Mouse (Mus musculus): ENCODE data around the gene Ank3.

The Ank3 gene

DNA sequence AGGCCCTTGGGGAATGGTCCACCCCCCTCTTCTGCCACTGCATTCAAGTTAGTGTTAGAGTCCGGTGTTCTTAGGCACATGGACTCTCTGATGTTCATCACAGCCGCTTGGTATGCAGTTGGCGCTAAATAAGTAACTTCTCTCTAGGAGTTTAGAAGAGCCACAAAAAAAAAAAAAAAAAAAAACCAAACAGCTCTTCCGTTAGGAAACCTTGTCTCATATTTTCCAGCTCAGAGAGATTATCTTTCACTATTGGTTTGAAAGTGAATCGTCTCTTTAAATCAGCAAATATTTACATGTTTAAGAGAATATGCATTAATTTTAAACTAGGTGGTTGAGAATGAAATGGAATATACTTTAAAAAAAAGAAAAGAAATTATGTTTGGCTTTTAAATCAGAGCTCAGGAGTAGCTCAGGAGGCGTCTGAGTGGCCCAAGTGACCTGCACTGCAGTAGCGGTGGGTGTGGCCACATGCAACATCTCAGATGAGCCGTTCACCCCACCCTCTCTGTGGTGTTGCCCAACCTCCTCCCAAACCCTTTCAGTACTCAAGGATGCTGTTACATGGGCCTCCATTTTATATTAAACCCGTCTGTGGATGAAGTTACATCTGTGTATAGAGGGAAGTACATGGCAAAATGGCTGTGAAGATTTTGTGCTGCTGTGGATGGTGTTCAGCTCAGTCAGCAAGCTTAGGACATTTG, 138.0 kb downstream of the Ank3 start:
- DNase-seq (ENCODE audit: low spot score): no peak

DNA sequence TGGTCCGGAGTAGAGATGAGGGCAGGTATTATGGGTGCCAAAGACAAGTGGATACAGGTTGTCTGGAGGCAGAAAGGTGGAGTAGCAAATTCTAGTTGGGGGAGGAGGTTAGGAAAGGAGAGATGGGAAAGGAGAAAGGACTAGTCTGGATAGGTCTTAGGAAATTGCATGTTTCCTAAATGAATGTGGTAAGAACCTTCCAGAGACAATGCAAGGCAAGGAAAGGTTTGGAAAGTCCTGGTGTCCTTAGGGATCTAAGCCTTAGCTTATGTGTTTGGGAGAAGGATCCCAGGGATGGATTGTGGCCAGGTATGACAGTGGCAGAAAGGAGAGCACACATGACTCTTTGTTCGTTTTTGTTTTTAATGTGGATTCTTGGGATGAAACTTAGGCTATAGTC, 139.7 kb downstream of the Ank3 start:
- no peak for DNase-seq (ENCODE audit: low spot score)

DNA sequence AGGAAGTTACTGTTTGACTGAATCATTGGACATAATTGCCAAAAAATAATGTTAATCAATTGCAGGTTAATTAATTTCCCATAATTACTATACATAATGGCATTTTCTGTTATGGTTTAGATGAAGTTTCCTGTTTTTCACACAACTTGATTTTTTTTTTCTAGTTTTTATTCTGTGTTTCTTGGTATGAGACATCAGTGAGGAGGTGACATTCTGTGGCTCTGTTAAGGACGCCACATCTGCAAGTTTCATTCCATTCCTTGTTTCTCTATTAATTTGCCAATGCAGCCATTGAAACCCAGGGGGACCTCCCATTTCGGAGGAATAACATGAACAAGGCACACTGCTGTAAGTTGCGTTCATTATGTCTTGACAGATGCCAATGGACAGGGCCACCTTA, 143.9 kb downstream of the Ank3 start:
- DNase-seq (ENCODE audit: low spot score): no peak

DNA sequence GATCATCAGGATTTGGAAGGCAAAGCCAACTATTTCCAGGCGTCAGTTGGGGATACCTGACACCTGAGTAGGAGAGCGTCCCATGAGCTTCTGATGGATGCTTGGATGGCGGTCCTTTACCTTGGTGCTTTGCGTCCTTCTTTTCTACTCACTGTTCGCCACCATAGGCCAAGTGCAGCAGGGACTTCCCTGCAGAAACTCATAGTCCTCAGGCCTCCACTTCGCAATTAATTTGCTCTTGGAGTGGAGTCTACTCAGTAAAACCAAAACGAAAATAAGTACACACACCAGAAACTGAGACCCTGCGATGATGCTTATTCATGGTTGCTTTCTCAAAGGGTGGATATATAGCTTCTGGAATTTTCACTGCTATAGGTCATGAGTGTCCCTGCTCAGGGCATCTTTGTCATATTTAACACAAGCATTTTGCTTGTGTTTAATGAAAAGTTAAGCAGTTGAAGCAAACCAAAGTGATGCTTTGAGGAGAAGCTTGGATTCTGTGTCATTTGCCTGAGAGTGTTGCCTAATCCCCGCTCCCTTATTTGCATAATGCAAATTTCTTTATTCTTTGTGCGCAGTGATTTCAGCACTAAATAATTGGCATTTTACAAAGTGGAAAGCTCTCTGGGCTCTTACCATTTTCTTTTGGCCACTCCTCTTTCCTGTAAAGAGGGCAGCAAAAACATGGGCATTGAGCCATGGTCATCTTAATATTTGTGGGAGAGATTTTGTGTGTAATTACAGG, 145.5 kb downstream of the Ank3 start:
- no peak for DNase-seq (ENCODE audit: low spot score)

DNA sequence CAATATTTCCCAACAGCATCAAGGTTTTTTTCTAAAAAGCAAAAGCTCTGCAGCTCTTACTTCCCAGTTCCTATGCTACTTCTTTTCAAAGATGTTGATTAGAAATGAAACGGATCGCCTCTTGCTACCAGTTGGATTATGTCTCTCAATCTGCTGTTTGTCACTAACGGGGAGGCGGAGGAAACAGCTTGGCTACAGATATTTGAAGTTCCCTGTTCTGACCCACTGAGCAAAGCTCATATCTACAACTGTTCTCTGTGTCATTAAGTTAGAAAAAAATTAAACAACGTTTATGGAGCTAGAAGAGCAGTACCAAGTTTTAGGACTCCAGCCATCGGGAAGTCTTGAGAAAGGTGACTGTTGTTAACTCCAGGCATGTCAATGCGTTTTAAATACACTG, 146.1 kb downstream of the Ank3 start:
- DNase-seq (ENCODE audit: low spot score): no peak

DNA sequence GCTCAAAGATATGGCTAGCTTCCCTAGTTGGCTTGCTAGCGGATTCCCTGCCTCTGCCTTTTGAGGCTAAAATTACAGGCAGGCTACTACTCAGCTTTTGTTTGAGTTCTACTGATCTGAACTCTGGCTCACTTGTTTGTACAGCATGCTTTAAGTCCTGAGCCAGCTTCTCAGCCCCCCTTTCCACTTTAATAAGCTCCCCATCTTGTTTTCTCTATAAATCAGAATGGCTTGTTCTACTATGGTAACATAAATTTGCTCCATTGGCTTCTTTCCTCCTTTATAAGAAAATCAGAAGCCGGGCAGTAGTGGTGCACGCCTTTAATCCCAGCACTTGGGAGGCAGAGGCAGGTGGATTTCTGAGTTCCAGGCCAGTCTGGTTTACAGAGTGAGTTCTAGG, 147.4 kb downstream of the Ank3 start:
- no peak for DNase-seq (ENCODE audit: low spot score)

DNA sequence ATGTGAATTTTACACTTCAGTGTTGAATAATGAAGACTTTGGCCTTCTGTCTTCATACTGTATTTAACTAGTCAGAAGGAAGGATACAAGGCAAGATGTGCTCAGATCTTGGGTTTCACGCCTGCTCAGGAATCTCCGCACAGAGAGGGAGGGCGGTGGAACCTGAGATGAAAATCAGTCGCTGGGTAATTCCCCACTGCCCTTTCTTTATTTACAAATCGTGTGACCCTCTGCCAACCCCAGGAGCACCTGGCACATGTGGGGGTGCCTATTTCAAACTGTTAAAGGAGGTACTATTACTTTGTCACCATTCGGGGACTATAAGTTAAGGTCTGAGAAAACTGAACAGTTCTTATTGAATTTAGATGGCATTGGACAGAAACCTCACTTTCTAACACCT, 148.1 kb downstream of the Ank3 start:
- no peak for DNase-seq (ENCODE audit: low spot score)

DNA sequence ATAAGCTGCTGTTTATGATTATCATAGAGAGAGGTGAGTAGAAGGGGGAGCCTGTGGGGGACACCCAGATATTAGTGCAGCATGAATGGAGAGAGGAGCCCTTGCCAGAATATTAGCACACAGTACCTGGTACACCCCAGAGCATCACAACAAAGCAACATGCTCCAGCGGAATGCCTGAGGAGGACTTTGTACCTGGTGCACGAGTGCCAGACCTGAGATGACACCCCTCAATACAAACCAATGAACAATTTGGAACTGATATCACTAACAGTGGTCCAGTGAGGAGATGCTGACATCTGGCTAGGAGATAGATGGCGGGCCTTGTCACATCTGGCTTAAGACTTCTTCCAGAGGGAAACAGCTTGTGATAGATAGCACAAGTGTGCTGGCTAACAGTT, 150.2 kb downstream of the Ank3 start:
- DNase-seq (ENCODE audit: low spot score): no peak

DNA sequence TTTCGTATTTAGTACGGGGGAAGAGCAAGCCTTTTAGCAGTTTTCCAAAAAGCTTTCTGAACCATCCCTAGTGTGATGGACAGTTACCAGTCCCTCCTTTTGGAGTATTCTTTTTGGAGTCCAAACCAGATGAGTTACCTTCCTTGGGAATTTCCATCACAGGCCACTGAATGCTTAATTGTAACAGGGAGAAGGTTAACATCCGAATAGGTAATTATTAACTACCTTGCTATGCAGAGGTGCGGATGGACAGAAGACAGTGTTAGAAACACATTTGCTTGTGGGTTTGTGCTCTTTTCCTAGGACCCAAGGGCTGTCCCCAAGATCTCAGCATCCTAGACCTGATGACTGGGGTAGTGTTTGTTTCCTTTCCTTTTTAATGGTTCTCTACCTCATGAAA, 150.6 kb downstream of the Ank3 start:
- no peak for DNase-seq (ENCODE audit: low spot score)

DNA sequence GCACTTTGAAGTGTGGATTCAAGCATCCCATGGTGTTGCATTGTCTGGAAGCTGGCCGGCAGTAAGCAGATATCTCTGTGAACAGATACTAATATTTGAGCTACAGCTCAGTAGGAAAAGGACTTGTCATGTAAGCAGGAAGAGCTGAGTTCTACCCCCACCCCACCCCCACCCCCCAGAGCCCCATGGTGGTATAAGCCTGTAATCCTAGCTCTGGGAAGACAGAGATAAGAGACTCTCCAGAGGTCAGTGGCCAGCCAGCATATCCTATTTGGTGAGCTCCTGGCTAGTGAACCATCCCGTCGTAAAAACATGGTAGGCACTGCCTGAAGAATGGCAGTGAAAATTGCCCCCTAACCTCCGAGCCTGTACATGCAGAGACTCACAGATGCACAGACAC, 152.3 kb downstream of the Ank3 start:
- DNase-seq (ENCODE audit: low spot score): no peak

DNA sequence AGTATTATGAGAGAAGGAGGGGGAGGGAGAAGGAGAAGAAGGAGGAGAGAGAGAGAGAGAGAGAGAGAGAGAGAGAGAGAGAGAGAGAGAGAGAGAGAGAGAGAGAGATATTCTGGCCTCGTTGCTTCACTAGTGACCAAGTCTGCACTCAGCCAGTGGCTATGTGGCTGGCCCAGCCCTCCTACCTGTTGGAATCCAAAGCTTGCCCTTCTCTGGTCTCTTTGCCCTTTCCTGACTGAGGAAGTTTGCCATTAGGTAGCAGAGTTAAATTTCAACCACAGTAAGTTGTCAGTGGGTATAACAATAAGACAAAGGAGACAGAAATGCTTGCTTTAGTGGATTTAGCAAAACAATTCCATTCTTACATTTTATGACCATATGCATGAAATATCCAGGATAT, 154.5 kb downstream of the Ank3 start:
- no peak for DNase-seq (ENCODE audit: low spot score)

DNA sequence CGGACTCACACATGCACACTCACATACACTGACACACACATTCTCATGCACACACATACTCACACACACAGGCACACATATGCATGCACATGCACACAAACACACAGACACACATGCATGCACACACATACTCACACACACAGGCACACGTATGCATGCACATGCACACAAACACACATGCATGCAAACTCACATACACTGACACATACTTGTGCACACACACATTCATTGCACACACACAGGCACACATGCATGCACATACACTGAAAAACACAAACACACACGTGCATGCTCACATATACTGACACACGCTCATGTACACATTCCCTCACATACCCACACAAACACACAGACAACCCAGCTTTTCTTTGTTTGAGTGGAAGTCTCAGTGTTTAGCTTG, 157.0 kb downstream of the Ank3 start:
- DNase-seq (ENCODE audit: low spot score): no peak

DNA sequence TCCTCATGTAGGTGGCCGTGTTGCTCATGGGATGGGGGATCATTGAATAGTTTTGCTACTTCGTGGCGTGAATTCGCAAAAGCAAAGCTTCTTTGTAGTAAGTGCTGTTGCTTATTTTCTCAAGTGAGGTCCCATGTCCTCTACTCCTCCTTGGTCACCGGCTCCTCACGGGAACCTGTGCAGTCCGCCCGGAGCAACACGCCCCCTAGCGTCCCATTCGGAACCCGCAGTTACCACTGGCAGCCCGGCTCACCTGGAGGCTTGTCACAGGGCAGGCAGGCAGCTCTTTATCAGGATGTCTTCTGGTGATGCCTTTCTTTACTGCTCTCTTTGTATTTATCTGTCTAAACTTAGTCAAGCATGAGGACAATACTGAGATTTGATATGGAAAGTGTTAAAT, 157.7 kb downstream of the Ank3 start:
- peak; percentile 63 for DNase-seq (ENCODE audit: low spot score)

DNA sequence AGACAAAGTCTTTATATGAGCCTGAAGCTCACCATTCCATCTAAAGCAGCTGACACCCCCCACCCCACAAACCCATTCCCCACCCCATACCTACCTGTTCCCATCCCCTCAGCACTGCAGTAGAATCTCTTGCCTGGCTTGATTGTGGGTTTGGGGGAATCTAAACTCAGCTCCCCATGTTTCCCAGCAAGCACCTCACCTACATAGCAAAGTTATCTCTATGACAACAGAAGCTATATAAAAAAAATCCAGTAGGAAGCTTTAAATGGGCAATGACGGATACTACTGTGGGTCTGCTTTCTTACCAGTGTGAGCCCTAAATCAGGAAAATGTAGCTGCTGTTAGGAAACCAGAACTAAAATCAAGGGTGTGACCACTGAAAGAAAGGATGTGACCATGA, 161.7 kb downstream of the Ank3 start:
- no peak for DNase-seq (ENCODE audit: low spot score)

DNA sequence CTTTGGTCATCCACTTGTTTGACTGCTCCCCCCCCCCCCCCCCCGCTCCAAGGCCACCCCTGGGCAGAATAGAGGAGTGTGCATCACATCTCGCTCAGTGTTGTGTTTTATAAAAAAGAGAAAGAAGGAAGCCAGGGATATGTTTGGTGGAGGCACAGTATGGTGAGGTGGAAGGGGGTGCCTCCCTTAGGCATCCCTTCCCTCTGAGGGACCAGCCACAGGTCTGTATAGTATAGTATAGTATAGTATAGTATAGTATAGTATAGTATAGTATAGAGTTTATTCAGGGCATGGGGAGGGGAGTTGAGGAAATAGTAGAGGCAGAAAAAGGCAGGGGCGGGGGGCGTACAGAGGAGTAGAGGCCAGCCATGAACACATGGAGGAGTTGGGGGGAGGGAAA, 164.4 kb downstream of the Ank3 start:
- DNase-seq (ENCODE audit: low spot score): no peak

DNA sequence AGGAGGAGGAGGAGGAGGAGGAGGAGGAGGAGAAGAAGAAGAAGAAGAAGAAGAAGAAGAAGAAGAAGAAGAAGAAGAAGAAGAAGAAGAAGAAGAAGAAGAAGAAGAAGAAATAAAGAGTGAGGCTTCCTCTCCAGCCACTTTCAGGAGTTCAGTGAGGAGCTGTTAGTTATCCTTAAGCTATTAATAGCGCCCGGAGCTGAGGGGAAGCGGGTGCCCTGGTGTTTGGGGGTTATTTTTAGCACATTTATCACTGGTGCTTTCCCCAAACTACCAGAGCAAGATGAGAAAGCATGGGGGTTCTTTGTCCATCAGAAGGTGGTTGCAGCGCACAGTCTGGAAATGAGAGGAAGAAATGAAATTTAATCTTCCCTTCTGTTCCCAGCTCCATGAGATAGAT, 166.5 kb downstream of the Ank3 start:
- no peak for DNase-seq (ENCODE audit: low spot score)

DNA sequence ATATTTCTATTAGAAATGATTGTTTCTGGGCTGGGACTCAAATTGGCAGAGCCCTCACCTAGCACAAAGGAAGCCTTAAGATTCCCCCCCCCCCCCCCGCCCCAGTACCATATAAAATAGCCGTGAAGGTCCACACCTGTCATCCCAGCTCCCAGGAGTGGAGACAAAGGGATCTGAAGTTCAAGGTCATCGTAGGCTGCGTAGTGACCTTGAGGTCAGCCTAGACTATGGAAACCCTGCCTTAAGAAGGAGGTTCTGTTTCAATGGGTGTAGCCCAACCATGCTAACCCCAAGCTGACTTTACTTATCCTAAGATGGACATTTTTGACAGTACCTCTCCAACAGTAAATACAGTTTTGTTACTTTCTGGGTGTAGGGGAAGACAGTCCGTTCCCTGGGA, 170.4 kb downstream of the Ank3 start:
- no peak for DNase-seq (ENCODE audit: low spot score)

DNA sequence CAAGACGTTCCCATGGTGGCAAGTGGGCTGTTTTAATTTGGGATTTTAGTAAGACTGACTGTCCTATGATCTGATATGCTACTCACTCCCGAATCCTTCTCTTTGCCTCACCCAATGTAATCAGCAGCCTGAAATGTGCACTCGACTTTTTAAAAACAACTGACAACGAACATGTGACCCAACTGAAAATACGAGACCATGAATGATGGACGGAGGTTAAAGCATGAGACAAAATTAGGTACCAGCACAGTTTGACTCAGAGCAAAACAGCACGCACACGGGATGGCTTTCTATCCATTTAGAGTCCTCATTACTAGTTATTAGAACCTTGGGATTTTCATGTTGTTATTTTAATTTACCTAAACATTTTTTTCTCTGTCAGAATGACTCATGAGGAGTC, 171.2 kb downstream of the Ank3 start:
- no peak for DNase-seq (ENCODE audit: low spot score)

DNA sequence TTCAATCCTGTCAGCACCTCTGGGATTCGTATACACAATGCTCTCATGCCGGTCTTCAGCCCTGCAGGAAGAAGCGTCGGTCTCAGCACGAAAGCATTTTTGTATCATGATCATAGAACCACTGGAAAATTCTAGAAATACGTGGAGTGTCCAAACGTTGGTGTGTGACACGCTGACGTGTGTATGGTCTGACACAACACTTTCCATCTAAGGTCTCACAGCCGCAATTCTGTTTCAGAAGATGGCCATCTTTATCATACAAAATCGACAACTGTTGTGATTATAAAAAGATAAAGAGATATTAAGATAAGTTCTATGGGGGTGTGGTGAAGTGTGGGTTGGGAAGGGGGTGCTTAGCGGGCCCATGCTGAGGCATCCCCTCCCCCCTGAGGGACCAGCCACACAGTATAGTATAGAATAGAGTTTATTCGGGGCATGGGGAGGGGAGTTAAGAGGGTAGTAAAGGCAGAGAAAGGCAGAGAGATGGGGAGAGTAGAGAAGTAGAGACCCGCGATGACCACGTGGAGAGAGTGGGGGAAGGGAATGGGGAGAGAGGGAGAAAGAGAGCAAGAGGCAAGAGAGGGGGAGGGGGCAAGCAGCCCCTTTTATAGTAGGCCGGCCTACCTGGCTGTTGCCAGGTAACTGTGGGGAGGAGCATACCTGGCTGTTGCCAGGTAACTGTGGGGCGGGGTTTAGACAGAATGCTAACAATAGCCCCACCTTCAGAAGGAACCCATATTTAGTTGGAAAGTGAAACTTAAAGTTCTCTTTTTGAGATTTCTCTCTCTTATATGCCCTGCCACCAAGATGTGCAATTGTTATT, 172.1 kb downstream of the Ank3 start:
- peak; percentile 17 for DNase-seq (ENCODE audit: low spot score)

DNA sequence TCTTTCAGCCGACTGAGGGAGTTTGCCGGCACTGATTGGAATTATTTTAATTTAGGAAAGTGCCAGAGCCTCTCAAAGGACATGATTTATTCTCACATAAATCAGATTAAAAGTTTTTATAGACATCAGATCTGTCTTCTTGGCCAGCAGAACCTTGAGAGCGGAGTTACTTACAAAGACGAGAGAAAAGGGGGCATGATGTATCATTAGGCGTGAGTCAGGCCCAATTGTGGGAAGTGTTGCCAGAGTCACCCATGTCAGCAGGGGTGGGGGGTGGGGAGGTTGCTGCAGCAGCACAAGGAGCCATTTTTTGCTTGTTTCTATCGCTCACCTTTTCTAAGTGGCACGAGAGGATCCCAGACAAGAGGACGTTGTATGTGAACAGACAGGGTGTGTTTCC, 172.8 kb downstream of the Ank3 start:
- DNase-seq (ENCODE audit: low spot score): peak; percentile 35

DNA sequence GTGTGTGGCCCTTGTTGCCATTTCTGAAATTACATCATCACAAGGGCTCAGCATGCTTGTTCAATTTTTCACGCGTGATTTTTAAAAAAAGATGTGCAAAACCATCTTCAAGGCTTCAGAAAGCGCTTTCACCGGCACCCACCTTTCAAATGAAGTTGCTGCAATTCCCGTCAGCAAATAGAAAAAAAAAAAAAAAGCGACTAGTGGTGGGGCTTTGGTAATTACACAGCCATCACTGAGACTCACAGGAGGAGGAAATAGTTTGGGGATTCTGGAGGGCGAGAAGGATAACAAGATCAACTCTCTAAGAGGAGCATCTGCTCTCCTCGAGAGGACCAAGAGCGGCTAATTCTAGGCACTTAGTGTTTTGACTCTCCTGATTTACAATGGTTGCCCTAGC, 173.4 kb downstream of the Ank3 start:
- DNase-seq (ENCODE audit: low spot score): peak; percentile 33

DNA sequence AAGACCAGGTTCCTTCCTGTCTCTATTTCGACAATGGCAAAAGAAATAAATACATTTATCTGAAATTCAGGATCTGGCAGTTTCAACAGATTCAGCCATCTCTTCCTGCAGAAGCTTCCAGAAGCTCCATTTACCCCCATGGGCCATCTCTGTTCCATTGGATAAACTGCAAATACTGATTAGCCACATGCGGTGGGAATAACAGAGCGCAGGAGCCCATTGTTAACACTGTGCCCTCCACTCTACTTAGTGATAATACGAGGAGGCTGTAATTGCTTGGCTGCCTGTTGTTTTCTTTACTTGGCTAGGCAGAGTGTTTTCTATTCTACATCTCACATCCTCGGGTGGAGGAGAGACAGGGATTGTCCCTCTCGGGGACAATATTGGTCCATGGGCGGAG, 174.5 kb downstream of the Ank3 start:
- DNase-seq (ENCODE audit: low spot score): no peak

DNA sequence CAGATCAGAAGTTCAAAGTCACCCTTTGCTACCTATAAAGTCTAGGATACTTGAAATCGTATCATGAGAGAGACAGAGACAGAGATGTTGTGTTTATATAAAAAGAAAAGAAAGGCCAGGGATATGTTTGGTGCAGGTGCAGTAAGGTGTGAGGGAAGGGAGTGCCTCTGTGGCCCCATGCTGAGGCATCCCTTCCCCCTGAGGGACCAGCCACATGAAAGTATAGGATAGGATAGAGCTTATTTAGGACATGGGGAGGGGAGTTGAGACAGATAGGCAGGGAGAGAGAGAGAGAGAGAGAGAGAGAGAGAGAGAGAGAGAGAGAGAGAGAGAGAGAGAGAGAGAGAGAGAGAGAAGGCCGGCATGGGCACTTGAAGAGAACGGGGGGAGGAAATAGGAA, 175.2 kb downstream of the Ank3 start:
- no peak for DNase-seq (ENCODE audit: low spot score)

Measured in embryo, embryonic 10 days (tissue).